Mouse (Mus musculus) hindbrain, embryonic 13.5 days (tissue): ENCODE results near the gene Trhr2. TPM values are rescaled to one million over a fixed set of nuclear protein-coding genes. Genes with fewer than 3 reads are reported as not detected.

Experiments used
- ATAC-seq: fragments of 200-750 bp; cut with Nextera tagmentation; 2 replicates; pipeline ENCODE4 v1.8.0; 2017; ENCODE audit warnings: moderate TSS enrichment; ENCODE audit not compliant: low FRiP score
- H3K27ac ChIP-seq: fragments of 300-500 bp; sonication (generic); 2 replicates; pipeline ENCODE4 v1.5.1; 2015; ENCODE audit warnings: inconsistent platforms, mild to moderate bottlenecking, moderate library complexity
- H3K27me3 ChIP-seq: fragments of 300-500 bp; sonication (generic); 2 replicates; pipeline ENCODE4 v1.6.1; 2015; ENCODE audit warnings: mild to moderate bottlenecking, inconsistent platforms
- H3K36me3 ChIP-seq: fragments of 300-500 bp; sonication (generic); 2 replicates; pipeline ENCODE4 v1.6.1; 2015; ENCODE audit warnings: mild to moderate bottlenecking, inconsistent platforms
- H3K4me1 ChIP-seq: fragments of 300-500 bp; sonication (generic); replicated peaks from 2 replicates; pipeline ENCODE4 v1.6.1; 2015; ENCODE audit warnings: inconsistent platforms
- H3K4me2 ChIP-seq: fragments of 300-500 bp; sonication (generic); 2 replicates; pipeline ENCODE4 v1.6.1; 2015; ENCODE audit warnings: inconsistent platforms, mild to moderate bottlenecking, moderate library complexity
- H3K4me3 ChIP-seq: fragments of 300-500 bp; sonication (generic); 2 replicates; pipeline ENCODE4 v1.5.1; 2015; ENCODE audit warnings: mild to moderate bottlenecking, inconsistent platforms
- H3K9ac ChIP-seq: fragments of 300-500 bp; sonication (generic); 2 replicates; pipeline ENCODE4 v1.6.1; 2015; ENCODE audit warnings: mild to moderate bottlenecking, inconsistent platforms
- H3K9me3 ChIP-seq: fragments of 300-500 bp; sonication (generic); 2 replicates; pipeline ENCODE4 v1.6.1; 2016; ENCODE audit warnings: inconsistent platforms
- WGBS: fragments of 180-500 bp; shearing (Covaris S2); methylation state at CpG from one replicate; pipeline ENCODE4 v1.1.7; 2015; 5-methylcytosine and 5-hydroxymethylcytosine counted together
- polyA plus RNA-seq: library from polyadenylated mRNA; unstranded; fragments of >200 nt; fragmentation: Nextera tagmentation; extraction: Ambion mirVana; gene quantifications from 2 replicates; pipeline ENCODE4 v1.2.1, GENCODE M21; 2015

The Trhr2 gene
- polyA plus RNA-seq, 1 experiment from 2014 or later = not detected

DNA sequence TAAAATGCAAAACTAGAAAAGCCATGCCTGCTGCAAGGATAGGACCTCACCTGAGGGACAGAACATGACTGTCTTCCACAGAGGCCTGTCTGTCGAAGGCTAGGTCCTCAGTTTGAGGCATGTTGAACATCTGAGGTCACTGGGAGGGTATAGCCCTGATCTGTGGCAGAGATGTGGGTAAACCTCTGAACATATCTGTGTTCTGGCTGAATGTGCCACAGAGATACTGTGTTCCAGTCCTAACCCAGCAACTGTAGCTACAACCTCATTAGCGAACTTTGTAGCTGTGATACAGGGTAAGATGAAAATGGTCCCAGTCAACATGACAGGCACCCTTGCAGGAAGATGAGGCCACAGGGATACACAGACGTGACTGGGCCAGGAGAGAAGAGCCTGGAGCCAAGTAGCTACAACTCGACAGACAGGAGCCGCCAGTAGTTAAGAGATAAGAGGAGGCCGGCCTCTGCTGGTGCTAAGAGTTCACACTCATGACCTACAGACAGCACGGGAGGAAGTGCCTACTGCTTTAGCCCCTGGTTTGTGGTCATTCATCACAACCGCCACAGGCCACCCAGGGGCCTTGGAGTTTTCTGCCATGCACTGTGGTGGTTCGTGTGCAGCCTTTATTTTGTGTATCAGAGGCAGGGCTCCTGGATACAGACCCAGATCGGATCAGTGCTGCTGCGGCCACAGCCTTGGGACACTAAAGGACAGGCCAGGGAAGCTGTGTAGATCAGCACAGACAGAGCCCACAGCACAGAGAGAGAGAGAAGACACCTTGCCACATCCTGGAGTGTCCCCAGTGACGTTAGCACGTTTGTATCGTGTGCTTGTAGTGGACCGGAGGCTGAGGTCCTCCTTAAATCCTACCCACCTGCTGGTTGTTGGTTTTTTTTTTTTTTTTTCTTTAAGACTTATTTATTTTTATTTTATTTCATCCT is 10.9 kb downstream of the Trhr2 start:
- H3K4me1 ChIP-seq = peaks cover 30% of the 10 kb centered on the region
- H3K4me3 ChIP-seq = no peak overlapping the region
- ATAC-seq = no peak
- no peak overlapping the region for H3K4me2 ChIP-seq
- H3K27ac ChIP-seq = no peak overlapping the region
- H3K9ac ChIP-seq = no peak overlapping the region
- H3K27me3 ChIP-seq = peaks cover 55% of the 10 kb centered on the region
- no peaks in the 10 kb centered on the region for H3K9me3 ChIP-seq
- no peaks in the 10 kb centered on the region for H3K36me3 ChIP-seq
- 49% methylated on average over 15 of the region's 15 CpGs for WGBS

DNA sequence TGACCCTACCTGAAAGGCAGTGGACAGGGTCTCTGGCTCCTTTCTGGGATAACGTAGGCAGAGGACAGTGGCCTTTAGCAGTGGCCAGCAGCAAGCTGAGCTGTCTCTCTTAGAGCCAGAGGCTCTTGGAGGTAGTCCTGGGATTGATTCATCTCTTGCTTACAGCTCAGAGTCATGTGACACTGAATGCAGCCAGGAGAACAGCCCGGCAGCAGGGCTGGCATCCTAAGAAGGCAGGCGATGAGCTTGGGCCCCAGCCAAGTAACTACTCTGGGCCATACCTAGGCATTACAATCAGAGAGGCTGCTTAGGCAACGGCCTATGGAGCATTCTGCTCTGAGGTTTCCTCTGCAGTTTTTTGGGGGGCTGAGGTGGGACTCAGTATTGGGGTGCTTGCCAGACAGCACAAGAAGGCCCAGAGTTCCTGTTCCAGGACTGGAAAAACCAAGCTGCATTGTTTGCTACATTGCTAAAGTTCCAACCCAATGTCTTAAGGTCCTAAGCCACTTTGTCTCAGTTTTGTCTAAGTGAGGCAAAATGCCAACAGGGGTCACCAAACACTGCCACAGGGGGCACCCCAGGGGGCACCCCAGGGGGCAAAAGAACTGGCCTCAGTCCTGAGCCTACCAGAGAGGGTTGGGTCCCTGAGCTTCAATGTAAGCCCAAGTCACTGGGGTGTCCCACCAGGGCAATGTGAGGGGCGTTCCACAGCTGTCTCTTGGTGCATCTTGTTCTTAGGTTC is 12.6 kb downstream of the Trhr2 start:
- no peak overlapping the region for H3K27ac ChIP-seq
- no peaks in the 10 kb centered on the region for H3K36me3 ChIP-seq
- ATAC-seq = no peak
- peaks cover 45% of the 10 kb centered on the region for H3K4me1 ChIP-seq
- H3K4me3 ChIP-seq = no peak overlapping the region
- WGBS = 73% methylated on average over 5 of the region's 5 CpGs
- no peak overlapping the region for H3K9ac ChIP-seq
- H3K4me2 ChIP-seq = no peak overlapping the region
- no peaks in the 10 kb centered on the region for H3K9me3 ChIP-seq
- H3K27me3 ChIP-seq = peaks cover 61% of the 10 kb centered on the region

DNA sequence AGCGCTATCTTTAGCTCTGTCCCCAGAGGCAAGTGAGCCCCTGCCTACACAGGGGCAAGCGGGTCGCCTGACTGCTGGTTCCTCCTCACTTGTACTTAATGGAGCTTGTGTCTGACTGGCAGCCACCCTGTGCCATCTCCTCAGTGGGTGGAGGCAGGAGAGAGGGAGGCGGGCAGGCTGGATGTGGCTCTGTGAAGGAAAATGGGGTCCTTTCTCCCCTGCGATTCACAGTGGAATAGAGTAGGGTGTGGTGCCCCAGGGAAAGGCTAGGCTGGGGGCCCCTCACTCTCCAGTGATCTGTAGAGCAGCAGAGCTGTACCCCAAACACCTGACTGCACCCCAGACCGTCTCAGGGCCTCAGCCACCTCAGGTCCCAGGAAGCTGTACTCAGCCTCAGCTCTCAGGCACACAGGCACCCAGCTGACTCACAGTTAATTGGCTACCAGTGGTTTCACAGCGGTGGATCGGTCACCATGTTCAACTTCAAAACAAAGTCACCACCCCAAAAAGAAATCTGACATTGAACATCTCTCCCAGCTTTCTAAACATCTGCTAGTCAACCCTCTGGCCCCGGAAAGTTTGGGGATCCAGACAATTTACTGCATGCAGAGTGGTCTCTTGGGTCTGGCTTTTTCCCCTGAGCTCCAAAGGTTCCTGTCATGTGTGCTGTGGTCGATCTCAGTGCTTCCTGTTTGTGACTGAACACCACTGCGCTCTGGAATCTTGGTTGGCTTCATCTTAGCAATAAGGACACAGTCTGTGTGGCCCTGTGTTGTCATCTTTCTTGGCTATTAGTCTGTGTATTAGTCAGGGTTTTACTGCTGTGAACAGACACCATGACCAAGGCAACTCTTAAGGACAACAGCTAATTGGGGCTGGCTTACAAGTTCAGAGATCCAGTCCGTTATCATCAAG is 15.1 kb downstream of the Trhr2 start:
- 61% methylated on average over 11 of the region's 12 CpGs for WGBS
- no peaks in the 10 kb centered on the region for H3K36me3 ChIP-seq
- H3K9ac ChIP-seq = no peak overlapping the region
- H3K9me3 ChIP-seq = no peaks in the 10 kb centered on the region
- no peak for ATAC-seq
- peaks cover 75% of the 10 kb centered on the region for H3K27me3 ChIP-seq
- no peak overlapping the region for H3K4me3 ChIP-seq
- peaks cover 51% of the 10 kb centered on the region for H3K4me1 ChIP-seq
- H3K27ac ChIP-seq = no peak overlapping the region
- H3K4me2 ChIP-seq = no peak overlapping the region

DNA sequence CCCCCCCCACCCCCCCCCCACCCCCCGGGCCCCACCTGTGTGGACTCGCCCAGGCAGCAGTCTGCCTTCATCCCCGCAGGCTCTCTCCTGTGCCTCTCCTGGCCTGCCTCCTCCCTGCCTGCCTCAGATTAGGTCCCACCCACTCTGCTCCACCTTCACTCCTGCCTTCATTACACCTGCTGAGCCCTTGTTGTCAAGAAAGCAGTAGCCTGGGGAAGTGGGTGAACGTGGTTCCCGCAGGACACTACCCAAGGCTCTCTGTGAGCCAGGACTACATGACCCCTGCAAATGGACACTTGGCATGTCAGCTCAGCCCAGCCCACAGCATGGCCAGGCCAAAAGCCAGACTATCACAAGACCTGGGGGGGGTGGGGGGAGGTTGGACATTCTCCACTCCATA is 16.3 kb downstream of the Trhr2 start:
- Histone ChIP-seq H3K27ac (no peak overlapping the region), H3K4me2 (no peak overlapping the region), H3K9me3 (no peaks in the 10 kb centered on the region), H3K27me3 (peaks cover 78% of the 10 kb centered on the region), H3K36me3 (no peaks in the 10 kb centered on the region), H3K4me1 (peaks cover 40% of the 10 kb centered on the region), H3K4me3 (no peak overlapping the region), H3K9ac (no peak overlapping the region)
- 2% methylated on average over 3 of the region's 5 CpGs for WGBS
- no peak for ATAC-seq

DNA sequence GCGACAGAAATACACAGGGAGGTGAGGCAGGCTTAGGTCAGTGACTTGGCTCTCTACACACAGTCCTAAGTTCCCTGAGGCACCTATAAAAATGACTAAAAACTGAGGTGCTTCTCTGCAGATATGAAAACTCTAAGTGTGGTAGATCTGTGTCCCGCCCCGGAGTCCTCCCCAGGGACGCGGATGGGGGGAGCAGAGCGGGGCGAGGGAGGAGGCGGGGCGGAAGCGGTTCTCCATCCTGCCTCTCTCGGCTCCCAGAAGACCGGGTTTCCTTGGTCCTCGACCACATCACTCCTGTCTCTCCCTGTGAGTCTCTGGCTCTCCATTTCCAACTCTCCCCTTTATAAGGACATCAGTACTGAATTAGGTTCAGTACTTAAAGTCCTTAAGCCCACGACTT is 16.8 kb downstream of the Trhr2 start:
- H3K27me3 ChIP-seq = peaks cover 78% of the 10 kb centered on the region
- peak overlapping the region; percentile 24; the same call in 1 of the 2 replicates for H3K9ac ChIP-seq
- no peak overlapping the region for H3K27ac ChIP-seq
- no peaks in the 10 kb centered on the region for H3K9me3 ChIP-seq
- peak overlapping the region; percentile 27 for H3K4me3 ChIP-seq
- H3K4me1 ChIP-seq = peaks cover 40% of the 10 kb centered on the region
- no peaks in the 10 kb centered on the region for H3K36me3 ChIP-seq
- ATAC-seq = no peak
- H3K4me2 ChIP-seq = peak overlapping the region; percentile 49
- 0% methylated on average over 14 of the region's 14 CpGs for WGBS

DNA sequence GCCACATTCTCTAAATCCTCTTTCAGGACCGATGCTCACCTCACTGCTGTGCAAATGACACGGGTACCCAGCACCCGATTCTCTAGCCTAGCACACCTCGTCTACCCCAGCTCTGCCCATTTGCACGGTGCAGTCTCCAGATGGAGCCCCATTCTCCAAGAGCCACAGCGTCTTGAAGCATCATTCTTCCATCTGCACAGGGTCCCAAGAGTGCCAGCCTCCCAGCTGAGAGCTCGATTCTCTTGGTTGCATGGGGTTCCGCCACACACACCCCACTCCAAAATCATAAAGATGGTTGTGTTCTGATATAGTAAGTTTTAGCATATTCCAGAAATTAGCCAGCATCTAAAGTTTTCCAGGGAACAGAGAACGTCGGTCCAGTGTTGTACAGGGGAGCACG is 17.2 kb downstream of the Trhr2 start:
- H3K4me3 ChIP-seq = peak overlapping the region; percentile 27
- no peaks in the 10 kb centered on the region for H3K9me3 ChIP-seq
- peaks cover 40% of the 10 kb centered on the region for H3K4me1 ChIP-seq
- no peaks in the 10 kb centered on the region for H3K36me3 ChIP-seq
- ATAC-seq = no peak
- H3K27ac ChIP-seq = no peak overlapping the region
- peak overlapping the region; percentile 35; the same call in 1 of the 2 replicates for H3K9ac ChIP-seq
- H3K4me2 ChIP-seq = peak overlapping the region; percentile 49
- H3K27me3 ChIP-seq = peaks cover 79% of the 10 kb centered on the region
- 4% methylated on average over 11 of the region's 11 CpGs for WGBS

DNA sequence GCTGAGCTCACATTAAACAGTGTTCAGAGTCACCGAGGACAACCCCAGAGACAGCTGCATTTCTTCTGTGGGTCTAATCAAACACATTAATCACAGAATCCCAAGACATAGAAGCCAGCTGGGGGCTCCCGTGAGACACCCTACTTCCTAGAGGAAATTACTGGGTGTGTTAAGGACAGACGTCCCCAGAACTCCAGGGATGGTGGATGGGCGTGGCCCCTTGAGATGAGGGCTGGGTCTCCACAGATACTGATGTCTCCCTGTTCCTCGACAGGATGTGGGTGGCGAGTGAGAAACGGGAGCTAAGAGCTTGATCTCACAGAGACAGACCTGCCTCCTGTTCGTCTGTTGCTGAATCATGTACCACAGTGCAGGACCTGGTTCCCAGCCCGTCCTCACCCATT is 17.7 kb downstream of the Trhr2 start:
- no peak for ATAC-seq
- Histone ChIP-seq H3K4me1 (peaks cover 39% of the 10 kb centered on the region), H3K9me3 (no peaks in the 10 kb centered on the region), H3K27ac (no peak overlapping the region), H3K36me3 (no peaks in the 10 kb centered on the region), H3K4me3 (0 out of 2 replicates have a peak overlapping the region, but pooled peaks have one; percentile 27), H3K9ac (0 out of 2 replicates have a peak overlapping the region, but pooled peaks have one; percentile 35), H3K27me3 (peaks cover 84% of the 10 kb centered on the region), H3K4me2 (peak overlapping the region; percentile 49)
- 5% methylated on average over 9 of the region's 9 CpGs for WGBS

DNA sequence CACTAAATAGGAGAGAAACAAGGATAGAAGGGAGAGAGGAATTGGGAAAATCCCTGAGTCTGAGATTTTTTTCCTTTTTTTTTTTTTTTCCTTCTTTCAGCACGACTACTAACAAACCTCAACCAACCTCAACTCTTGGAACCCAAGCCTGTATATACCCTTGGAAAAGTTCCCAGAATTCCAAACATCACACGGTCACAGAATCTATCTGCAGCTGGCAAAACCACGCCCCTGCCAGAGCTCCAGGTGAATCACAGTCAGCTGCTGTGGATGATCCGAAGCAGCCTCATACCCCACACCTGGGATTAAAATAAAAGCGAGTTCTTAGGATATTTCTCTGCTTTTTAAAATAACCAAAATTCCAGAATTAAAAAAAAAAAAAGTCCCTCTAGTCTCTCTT is 18.2 kb downstream of the Trhr2 start:
- H3K4me1 ChIP-seq = peaks cover 36% of the 10 kb centered on the region
- WGBS = 52% methylated on average over 5 of the region's 5 CpGs
- H3K27ac ChIP-seq = no peak overlapping the region
- no peak overlapping the region for H3K4me2 ChIP-seq
- no peak overlapping the region for H3K9ac ChIP-seq
- H3K36me3 ChIP-seq = no peaks in the 10 kb centered on the region
- H3K4me3 ChIP-seq = no peak overlapping the region
- no peak for ATAC-seq
- peaks cover 88% of the 10 kb centered on the region for H3K27me3 ChIP-seq
- H3K9me3 ChIP-seq = no peaks in the 10 kb centered on the region

DNA sequence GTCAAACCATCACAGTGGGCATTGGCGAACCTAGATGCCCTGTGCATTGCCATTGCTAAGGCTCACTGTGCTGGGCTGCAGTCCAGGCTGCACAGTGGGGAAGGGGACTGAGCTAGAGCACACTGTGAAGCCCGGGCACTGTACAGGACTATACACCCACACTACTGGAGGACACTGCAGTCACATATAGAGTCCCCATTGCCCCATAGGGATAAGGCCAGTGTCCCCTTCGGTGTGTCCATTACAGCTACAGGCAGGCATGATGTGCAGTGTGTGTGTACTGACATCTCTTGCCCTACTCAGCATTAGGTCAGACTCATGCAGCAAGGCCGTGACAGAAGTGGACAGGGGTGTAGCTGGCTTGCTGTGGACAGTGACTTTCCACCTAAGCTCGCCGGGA is 18.8 kb downstream of the Trhr2 start:
- WGBS = 91% methylated on average over 6 of the region's 6 CpGs
- Histone ChIP-seq H3K9ac (no peak overlapping the region), H3K4me2 (no peak overlapping the region), H3K36me3 (no peaks in the 10 kb centered on the region), H3K9me3 (no peaks in the 10 kb centered on the region), H3K4me1 (peaks cover 40% of the 10 kb centered on the region), H3K27ac (no peak overlapping the region), H3K27me3 (peaks cover 90% of the 10 kb centered on the region), H3K4me3 (no peak overlapping the region)
- ATAC-seq = no peak

DNA sequence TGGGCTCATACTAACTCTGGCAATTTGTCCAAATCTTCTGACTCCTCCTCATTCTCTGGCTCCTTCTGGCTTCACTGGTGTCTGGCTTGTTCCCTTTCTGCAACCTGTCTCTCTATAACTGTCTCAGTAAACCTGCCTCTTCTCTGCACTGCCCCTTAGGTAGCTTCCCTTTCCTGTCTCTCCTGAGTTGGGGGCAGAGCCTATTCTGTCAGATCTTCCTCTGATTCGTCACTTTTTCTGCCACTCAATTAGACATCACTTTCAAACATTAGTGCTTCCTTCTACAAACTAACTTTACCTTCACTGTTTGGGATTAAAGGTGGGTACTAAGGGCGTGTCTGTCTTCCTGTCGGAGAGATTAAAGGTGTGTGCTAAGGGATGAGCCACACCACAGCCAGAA is 19.8 kb downstream of the Trhr2 start:
- Histone ChIP-seq H3K9me3 (no peaks in the 10 kb centered on the region), H3K27me3 (peaks cover 91% of the 10 kb centered on the region), H3K36me3 (no peaks in the 10 kb centered on the region), H3K27ac (no peak overlapping the region), H3K9ac (no peak overlapping the region), H3K4me2 (no peak overlapping the region), H3K4me3 (no peak overlapping the region), H3K4me1 (peaks cover 50% of the 10 kb centered on the region)
- no peak for ATAC-seq
- WGBS = 80% methylated on average over 3 of the region's 3 CpGs

DNA sequence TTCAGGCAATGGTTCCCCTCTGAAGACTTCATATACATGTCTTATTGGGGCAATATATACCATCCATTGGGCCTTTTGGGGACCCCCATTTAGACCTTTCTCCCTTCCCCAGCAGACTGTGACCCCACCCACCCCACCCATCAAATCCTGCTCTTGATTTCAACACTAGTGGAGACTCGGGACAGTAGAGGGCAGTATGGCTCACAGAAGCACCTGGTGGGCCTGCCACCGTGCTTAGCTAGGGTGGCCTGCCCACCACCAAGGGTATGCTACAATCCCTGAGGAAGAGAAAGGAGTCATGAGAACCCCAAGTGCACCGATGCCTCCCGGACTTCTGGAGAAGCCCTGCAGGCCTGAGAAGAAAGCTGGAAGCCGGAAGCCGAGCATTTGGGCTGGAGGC is 21.7 kb downstream of the Trhr2 start:
- Histone ChIP-seq H3K36me3 (peaks cover 5% of the 10 kb centered on the region; the same call in 1 of the 2 replicates), H3K9ac (no peak overlapping the region), H3K27ac (no peak overlapping the region), H3K27me3 (peaks cover 96% of the 10 kb centered on the region), H3K9me3 (no peaks in the 10 kb centered on the region), H3K4me3 (no peak overlapping the region), H3K4me1 (peaks cover 42% of the 10 kb centered on the region), H3K4me2 (no peak overlapping the region)
- 57% methylated on average over 6 of the region's 6 CpGs for WGBS
- no peak for ATAC-seq
